In the genomic region with DNA sequence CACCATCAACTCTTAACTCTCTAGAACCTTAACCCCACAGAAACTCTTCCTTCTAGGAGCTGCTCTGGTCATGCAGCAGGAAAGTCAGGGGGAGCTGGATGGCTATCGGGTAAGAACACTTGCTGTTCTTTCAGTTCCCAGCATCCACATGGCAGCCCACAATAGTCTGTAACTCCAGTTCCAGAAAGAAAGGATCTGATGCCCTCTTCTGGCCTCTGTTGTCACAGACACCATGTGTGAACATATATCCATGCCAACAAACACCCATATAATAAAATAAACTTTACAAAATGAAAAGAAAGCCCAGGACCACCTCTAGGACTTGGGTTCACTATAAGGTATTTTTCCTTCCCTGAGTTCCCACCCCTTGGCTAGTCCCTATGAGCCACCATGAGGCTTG, we compare ENCODE assay signal across 16 mouse cellular contexts. TPM values are rescaled to one million over a fixed set of nuclear protein-coding genes. Genes with fewer than 3 reads are reported as not detected.
A peak's percentile ranks its signal among the peaks of the same experiment; 100 is the strongest.
DNase-seq lines count a peak whose midpoint lies in the region; ATAC-seq and TF ChIP-seq lines count a peak whose summit lies in the region.
"Had no signal": no experiment of that assay in that cellular context is flagged by ENCODE, and none has a peak within 500 bp of the region (broad histone marks: within the 10 kb centered on the region; RNA-seq: fewer than 3 reads in every experiment).

No protein-coding gene starts in this region.

- H3K27me3 ChIP-seq in hindbrain, postnatal 0 days (ENCODE audit: insufficient read depth, low read length), result no peaks in the 10 kb centered on the region
- H3K27me3 ChIP-seq in hindbrain, embryonic 12.5 days, result no peaks in the 10 kb centered on the region
- no peaks in the 10 kb centered on the region for H3K27me3 ChIP-seq in liver, embryonic 14.5 days (ENCODE audit: control insufficient read depth, insufficient read depth, low read length)
- H3K27me3 ChIP-seq: embryonic facial prominence, embryonic 12.5 days had no signal

- WGBS in hindbrain, postnatal 0 days, result 43% methylated on average over 1 of the region's 1 CpGs
- 48% methylated on average over 1 of the region's 1 CpGs for WGBS in hindbrain, embryonic 12.5 days
- 54% methylated on average over 1 of the region's 1 CpGs for WGBS in liver, embryonic 14.5 days (ENCODE audit: insufficient replicate concordance)

- H3K36me3 ChIP-seq in hindbrain, postnatal 0 days (ENCODE audit: insufficient read depth, low read length), result no peaks in the 10 kb centered on the region; the same call in 1 of the 2 replicates
- peaks cover 30% of the 10 kb centered on the region for H3K36me3 ChIP-seq in hindbrain, embryonic 12.5 days
- H3K36me3 ChIP-seq in liver, embryonic 14.5 days (replicated peaks; ENCODE audit: control insufficient read depth, insufficient read depth, low read depth), result no peaks in the 10 kb centered on the region

- no peaks in the 10 kb centered on the region for H3K9me3 ChIP-seq in hindbrain, postnatal 0 days (ENCODE audit: low read length)
- no peaks in the 10 kb centered on the region for H3K9me3 ChIP-seq in hindbrain, embryonic 12.5 days (replicated peaks)
- H3K9me3 ChIP-seq in liver, embryonic 14.5 days (ENCODE audit: control insufficient read depth, low read length), result no peaks in the 10 kb centered on the region
- H3K9me3 ChIP-seq: embryonic facial prominence, embryonic 12.5 days; midbrain, embryonic 10.5 days had no signal

- no peak overlapping the region for H3K4me3 ChIP-seq in hindbrain, postnatal 0 days (ENCODE audit: low read length)
- H3K4me3 ChIP-seq in hindbrain, embryonic 12.5 days, result no peak overlapping the region
- no peak overlapping the region for H3K4me3 ChIP-seq in liver, embryonic 14.5 days (ENCODE audit: insufficient read depth in 1 of 2, low read depth in 2 of 2, low read length in 2 of 2)
- H3K4me3 ChIP-seq: embryonic facial prominence, embryonic 12.5 days; midbrain, embryonic 10.5 days had no signal

- ATAC-seq in hindbrain, postnatal 0 days, result no peak
- no peak for ATAC-seq in hindbrain, embryonic 12.5 days (ENCODE audit: low FRiP score)
- no peak for ATAC-seq in liver, embryonic 14.5 days (ENCODE audit: insufficient read depth)
- no peak for ATAC-seq in CD4-positive, CD25-positive, alpha-beta regulatory T cell, adult 4 months

- H3K4me1 ChIP-seq in hindbrain, postnatal 0 days (ENCODE audit: insufficient read depth, low read length), result peaks cover 27% of the 10 kb centered on the region
- peaks cover 44% of the 10 kb centered on the region for H3K4me1 ChIP-seq in hindbrain, embryonic 12.5 days
- H3K4me1 ChIP-seq in liver, embryonic 14.5 days (replicated peaks; ENCODE audit: control insufficient read depth in 2 of 2, insufficient read depth in 2 of 2, low read length in 1 of 2), result no peaks in the 10 kb centered on the region

- DNase-seq in hindbrain, postnatal 0 days (ENCODE audit: low spot score), result peak; percentile 25
- DNase-seq in liver, embryonic 14.5 days (ENCODE audit: low read depth in 3 of 3, low spot score in 3 of 3), result no peak
- DNase-seq in liver (no peak), 416B (ENCODE audit: low read depth) (peak; percentile 61), NIH3T3 (ENCODE audit: low read depth) (peak; percentile 20)
- no peak for DNase-seq in urinary bladder, postnatal 10 days (ENCODE audit: low spot score)
- DNase-seq: adrenal gland, adult 8-10 months; gastrocnemius, postnatal 25 days; heart, postnatal 36 days; layer of hippocampus, adult 9-11 months; thymus, postnatal 36 days had no signal

- H3K9ac ChIP-seq in hindbrain, postnatal 0 days (replicated peaks; ENCODE audit: low read length), result no peak overlapping the region
- no peak overlapping the region for H3K9ac ChIP-seq in hindbrain, embryonic 12.5 days
- no peak overlapping the region for H3K9ac ChIP-seq in liver, embryonic 14.5 days (replicated peaks)
- H3K9ac ChIP-seq: embryonic facial prominence, embryonic 12.5 days had no signal

- TF ChIP-seq CTCF in hindbrain, postnatal 0 days (IDR thresholded peaks at IDR 0.05; ENCODE audit: low read depth), result peak; percentile 37
- 0 out of 2 replicates have a peak, but pooled peaks have one; percentile 5 for TF ChIP-seq CTCF in liver, embryonic 14.5 days (IDR thresholded peaks at IDR 0.05; ENCODE audit: low read depth)

- H3K4me2 ChIP-seq in hindbrain, postnatal 0 days (ENCODE audit: low read depth, low read length), result no peak overlapping the region
- no peak overlapping the region for H3K4me2 ChIP-seq in hindbrain, embryonic 12.5 days (replicated peaks)
- no peak overlapping the region for H3K4me2 ChIP-seq in liver, embryonic 14.5 days (ENCODE audit: low read depth)
- H3K4me2 ChIP-seq: embryonic facial prominence, embryonic 12.5 days; heart, embryonic 11.5 days had no signal

- TF ChIP-seq EP300 in liver, embryonic 14.5 days (IDR thresholded peaks at IDR 0.05; ENCODE audit: low read depth), result no peak

- H3K27ac ChIP-seq in hindbrain, postnatal 0 days, result no peak overlapping the region
- H3K27ac ChIP-seq in hindbrain, embryonic 12.5 days, result no peak overlapping the region
- H3K27ac ChIP-seq in liver, embryonic 14.5 days, result no peak overlapping the region
- H3K27ac ChIP-seq: embryonic facial prominence, embryonic 12.5 days; midbrain, embryonic 10.5 days had no signal

RNA-seq across cellular contexts. Expression of a gene that starts 30.8 kb away (rescaled TPM):
- 66.4 and 66.5 TPM in 2 replicates for total RNA-seq in hindbrain, postnatal 0 days (2014; rRNA removed)
- polyA plus RNA-seq in hindbrain, postnatal 0 days (2015; fragmentation: Nextera tagmentation; extraction: Ambion mirVana), result 13.9 and 14.3 TPM in 2 replicates
- polyA plus RNA-seq in hindbrain, embryonic 12.5 days (2016; fragmentation: Nextera tagmentation; extraction: Ambion mirVana), result 26.5 and 27.6 TPM in 2 replicates
- 1.6 and 1.7 TPM in 2 replicates for polyA plus RNA-seq in liver, embryonic 14.5 days (2012; rRNA removed)
- 1.3 and 1.5 TPM in 2 replicates for polyA plus RNA-seq in liver, embryonic 14.5 days (2014; fragmentation: Nextera tagmentation; extraction: Ambion mirVana)
- polyA plus RNA-seq in CD4-positive, CD25-positive, alpha-beta regulatory T cell, adult 4 months (2017; shearing (Covaris generic)), result under 1 TPM; 0.17 to 0.46 TPM

RNA-seq across cellular contexts. Expression of a gene that starts 31.7 kb away (rescaled TPM):
- total RNA-seq in hindbrain, postnatal 0 days (2014; rRNA removed), result 274 and 288 TPM in 2 replicates
- polyA plus RNA-seq in hindbrain, postnatal 0 days (2015; fragmentation: Nextera tagmentation; extraction: Ambion mirVana), result 346 and 360 TPM in 2 replicates
- polyA plus RNA-seq in hindbrain, embryonic 12.5 days (2016; fragmentation: Nextera tagmentation; extraction: Ambion mirVana), result 292 and 300 TPM in 2 replicates
- polyA plus RNA-seq in liver, embryonic 14.5 days (2012; rRNA removed), result 19.4 and 20.9 TPM in 2 replicates
- 147 TPM in 2 replicates for polyA plus RNA-seq in liver, embryonic 14.5 days (2014; fragmentation: Nextera tagmentation; extraction: Ambion mirVana)
- 100 to 1,000 TPM; 505 to 519 TPM for polyA plus RNA-seq in CD4-positive, CD25-positive, alpha-beta regulatory T cell, adult 4 months (2017; shearing (Covaris generic))

RNA-seq across cellular contexts. Expression of a gene that starts 43.3 kb away (rescaled TPM):
- 70.4 and 77.4 TPM in 2 replicates for total RNA-seq in hindbrain, postnatal 0 days (2014; rRNA removed)
- 33.2 and 34.9 TPM in 2 replicates for polyA plus RNA-seq in hindbrain, postnatal 0 days (2015; fragmentation: Nextera tagmentation; extraction: Ambion mirVana)
- 25.3 and 27.0 TPM in 2 replicates for polyA plus RNA-seq in hindbrain, embryonic 12.5 days (2016; fragmentation: Nextera tagmentation; extraction: Ambion mirVana)
- 4.7 and 5.8 TPM in 2 replicates for polyA plus RNA-seq in liver, embryonic 14.5 days (2012; rRNA removed)
- polyA plus RNA-seq in liver, embryonic 14.5 days (2014; fragmentation: Nextera tagmentation; extraction: Ambion mirVana), result 6.6 and 7.1 TPM in 2 replicates
- 1 to 10 TPM; 2.6 to 2.8 TPM for polyA plus RNA-seq in CD4-positive, CD25-positive, alpha-beta regulatory T cell, adult 4 months (2017; shearing (Covaris generic))

Comparison
In these comparisons a context has a peak if more than half of its experiments do, and no peak if none do; other contexts are left out.
1. DNase-seq: peak in hindbrain, postnatal 0 days (single experiment), 416B (single experiment) and NIH3T3 (single experiment); none in liver, embryonic 14.5 days (0 of 3), liver (single experiment) and urinary bladder, postnatal 10 days (single experiment).